Mouse (Mus musculus) MEL (cell line): Measurements from ENCODE around the gene Lin37. TPM values are rescaled to one million over a fixed set of nuclear protein-coding genes. Genes with fewer than 3 reads are reported as not detected.

Experiments used
- DNase-seq: peaks from one replicate; pipeline ENCODE4 v3.0.0; 2011; ENCODE audit warnings: low read depth, low spot score
- H3K27ac ChIP-seq: 2 replicates; pipeline ENCODE4 v1.5.1; 2012; ENCODE audit warnings: low read depth, mild to moderate bottlenecking, control low read depth, low read length, moderate library complexity; ENCODE audit not compliant: control insufficient read depth
- H3K27me3 ChIP-seq, 2 experiments: fragments of 150-350 bp in 1 of 2; sonication (generic) in 1 of 2; 2 replicates each; pipeline ENCODE4 v1.6.1; 2012; ENCODE audit warnings: low read length in 2 of 2, mild to moderate bottlenecking in 2 of 2, improper control_type of control experiment in 1 of 2, moderate library complexity in 1 of 2; ENCODE audit not compliant: insufficient read depth in 2 of 2, control insufficient read depth in 1 of 2
- H3K36me3 ChIP-seq, 2 experiments: 2 replicates each; pipeline ENCODE4 v1.6.1; 2012 to 2014; ENCODE audit warnings: low read length in 2 of 2, improper control_type of control experiment in 1 of 2, inconsistent platforms in 1 of 2, mild to moderate bottlenecking in 1 of 2; ENCODE audit not compliant: insufficient read depth in 2 of 2, control insufficient read depth in 1 of 2
- H3K4me1 ChIP-seq, 2 experiments: fragments of 150-350 bp in 1 of 2; sonication (generic) in 1 of 2; 2 replicates each; pipeline ENCODE4 v1.6.1; 2012; ENCODE audit warnings: low read length in 2 of 2, improper control_type of control experiment in 1 of 2, mild to moderate bottlenecking in 1 of 2; ENCODE audit not compliant: insufficient read depth in 2 of 2, control insufficient read depth in 1 of 2
- H3K4me3 ChIP-seq, 2 experiments: fragments of 150-350 bp in 1 of 2; sonication (generic) in 1 of 2; 2 replicates each; pipeline ENCODE4 v1.5.1; 2012; ENCODE audit warnings: low read depth in 2 of 2, low read length in 2 of 2, mild to moderate bottlenecking in 2 of 2, moderate library complexity in 2 of 2, control low read depth in 1 of 2, improper control_type of control experiment in 1 of 2; ENCODE audit not compliant: control insufficient read depth in 1 of 2, insufficient read depth in 1 of 2
- H3K79me2 ChIP-seq: 2 replicates; pipeline ENCODE4 v1.6.1; 2012; ENCODE audit warnings: mild to moderate bottlenecking, low read length, moderate library complexity; ENCODE audit not compliant: control insufficient read depth, poor library complexity, insufficient read depth
- H3K9ac ChIP-seq: 2 replicates; pipeline ENCODE4 v1.6.1; 2012; ENCODE audit warnings: low read depth, mild to moderate bottlenecking, control low read depth, low read length, moderate library complexity; ENCODE audit not compliant: control insufficient read depth, poor library complexity, severe bottlenecking
- H3K9me3 ChIP-seq: fragments of 150-350 bp; sonication (generic); replicated peaks from 2 replicates; pipeline ENCODE4 v1.6.1; 2012; ENCODE audit warnings: mild to moderate bottlenecking, low read length, improper control_type of control experiment, moderate library complexity; ENCODE audit not compliant: insufficient read depth
- BHLHE40 ChIP-seq: IDR thresholded peaks from 2 replicates; pipeline ENCODE4 v1.6.1; 2012; ENCODE audit warnings: low read depth, mild to moderate bottlenecking, inconsistent platforms, low read length, improper control_type of control experiment, borderline replicate concordance
- CHD1 ChIP-seq: IDR thresholded peaks from 2 replicates; pipeline ENCODE4 v1.6.1; 2012; ENCODE audit warnings: low read depth, mild to moderate bottlenecking, inconsistent platforms, low read length, improper control_type of control experiment
- CTCF ChIP-seq, 3 experiments: IDR thresholded peaks in 2 of 3; conservative IDR thresholded peaks in 1 of 3; 2 replicates each; pipeline ENCODE4 v1.5.1; 2011 to 2012; ENCODE audit warnings: low read length in 3 of 3, low read depth in 2 of 3, mild to moderate bottlenecking in 2 of 3, improper control_type of control experiment in 1 of 3, inconsistent platforms in 1 of 3, mixed read lengths in 1 of 3, moderate library complexity in 1 of 3; ENCODE audit not compliant: control insufficient read depth in 1 of 3, insufficient read depth in 1 of 3, poor library complexity in 1 of 3, severe bottlenecking in 1 of 3
- E2F4 ChIP-seq: IDR thresholded peaks from 2 replicates; pipeline ENCODE4 v1.6.1; 2011; ENCODE audit warnings: low read depth, low read length, improper control_type of control experiment, borderline replicate concordance
- ELF1 ChIP-seq: IDR thresholded peaks from 2 replicates; pipeline ENCODE4 v1.6.1; 2014; ENCODE audit warnings: low read depth, mild to moderate bottlenecking, inconsistent platforms, low read length, improper control_type of control experiment, moderate library complexity
- EP300 ChIP-seq, 2 experiments: IDR thresholded peaks; 2 replicates each; pipeline ENCODE4 v1.6.1; 2011; ENCODE audit warnings: improper control_type of control experiment in 2 of 2, low read length in 2 of 2, low read depth in 1 of 2, mild to moderate bottlenecking in 1 of 2
- ETS1 ChIP-seq: IDR thresholded peaks from 2 replicates; pipeline ENCODE4 v1.6.1; 2012; ENCODE audit warnings: low read depth, mild to moderate bottlenecking, inconsistent platforms, low read length, improper control_type of control experiment, moderate library complexity
- GABPA ChIP-seq: IDR thresholded peaks from 2 replicates; pipeline ENCODE4 v1.6.1; 2012; ENCODE audit warnings: low read depth, mild to moderate bottlenecking, inconsistent platforms, low read length, improper control_type of control experiment, moderate library complexity
- GATA1 ChIP-seq: IDR thresholded peaks from 2 replicates; pipeline ENCODE4 v1.6.1; 2011; ENCODE audit warnings: low read depth, low read length, improper control_type of control experiment
- HCFC1 ChIP-seq: IDR thresholded peaks from 2 replicates; pipeline ENCODE4 v1.6.1; 2012; ENCODE audit warnings: low read depth, mild to moderate bottlenecking, inconsistent platforms, low read length, improper control_type of control experiment, moderate library complexity
- JUND ChIP-seq: IDR thresholded peaks from 2 replicates; pipeline ENCODE4 v1.6.1; 2011; ENCODE audit warnings: low read depth, mild to moderate bottlenecking, improper control_type of control experiment, low read length
- KAT2A ChIP-seq: conservative IDR thresholded peaks from 2 replicates; pipeline ENCODE4 v1.6.1; 2012; ENCODE audit warnings: low read depth, low read length, improper control_type of control experiment, inconsistent platforms
- MAFK ChIP-seq: IDR thresholded peaks from 2 replicates; pipeline ENCODE4 v1.6.1; 2011; ENCODE audit warnings: low read depth, mild to moderate bottlenecking, low read length, improper control_type of control experiment, borderline replicate concordance
- MAX ChIP-seq: IDR thresholded peaks from 2 replicates; pipeline ENCODE4 v1.6.1; 2011; ENCODE audit warnings: low read length, improper control_type of control experiment
- MAZ ChIP-seq: IDR thresholded peaks from 2 replicates; pipeline ENCODE4 v1.6.1; 2012; ENCODE audit warnings: low read depth, mild to moderate bottlenecking, inconsistent platforms, low read length, improper control_type of control experiment
- MEF2A ChIP-seq: IDR thresholded peaks from 2 replicates; pipeline ENCODE4 v1.6.1; 2014; ENCODE audit warnings: low read depth, mild to moderate bottlenecking, inconsistent platforms, low read length, improper control_type of control experiment; ENCODE audit not compliant: poor library complexity, insufficient replicate concordance, severe bottlenecking; ENCODE audit errors: extremely low read depth
- MXI1 ChIP-seq: IDR thresholded peaks from 2 replicates; pipeline ENCODE4 v1.6.1; 2011; ENCODE audit warnings: mild to moderate bottlenecking, low read depth, low read length, improper control_type of control experiment
- MYB ChIP-seq: IDR thresholded peaks from 2 replicates; pipeline ENCODE4 v1.6.1; 2011; ENCODE audit warnings: mild to moderate bottlenecking, low read depth, low read length, improper control_type of control experiment
- MYC ChIP-seq: IDR thresholded peaks from 2 replicates; pipeline ENCODE4 v1.6.1; 2011; ENCODE audit warnings: low read depth, mild to moderate bottlenecking, low read length, improper control_type of control experiment, moderate library complexity
- NRF1 ChIP-seq: IDR thresholded peaks from 2 replicates; pipeline ENCODE4 v1.6.1; 2014; ENCODE audit warnings: low read depth, mild to moderate bottlenecking, inconsistent platforms, low read length, improper control_type of control experiment, moderate library complexity; ENCODE audit not compliant: poor library complexity, insufficient read depth, severe bottlenecking
- POLR2A ChIP-seq, 2 experiments: IDR thresholded peaks; 2 replicates each; pipeline ENCODE4 v1.6.1; 2011 to 2012; ENCODE audit warnings: low read length in 2 of 2, mild to moderate bottlenecking in 2 of 2, control low read depth in 1 of 2, improper control_type of control experiment in 1 of 2, low read depth in 1 of 2, moderate library complexity in 1 of 2; ENCODE audit not compliant: control insufficient read depth in 1 of 2, insufficient read depth in 1 of 2, poor library complexity in 1 of 2
- POLR2AphosphoS2 ChIP-seq: IDR thresholded peaks from 2 replicates; pipeline ENCODE4 v1.6.1; 2011; ENCODE audit warnings: low read length, improper control_type of control experiment
- POLR2AphosphoS5 ChIP-seq: IDR thresholded peaks from 2 replicates; pipeline ENCODE4 v1.6.1; 2012; ENCODE audit warnings: low read depth, borderline replicate concordance, mild to moderate bottlenecking, inconsistent platforms, low read length, moderate library complexity, mixed read lengths
- RAD21 ChIP-seq: IDR thresholded peaks from 2 replicates; pipeline ENCODE4 v1.6.1; 2011; ENCODE audit warnings: mild to moderate bottlenecking, low read depth, low read length, improper control_type of control experiment
- RCOR1 ChIP-seq: IDR thresholded peaks from 2 replicates; pipeline ENCODE4 v1.6.1; 2012; ENCODE audit warnings: low read depth, mild to moderate bottlenecking, inconsistent platforms, low read length, improper control_type of control experiment
- SIN3A ChIP-seq: IDR thresholded peaks from 2 replicates; pipeline ENCODE4 v1.6.1; 2012; ENCODE audit warnings: low read length, improper control_type of control experiment, inconsistent platforms
- SMC3 ChIP-seq: IDR thresholded peaks from 2 replicates; pipeline ENCODE4 v1.6.1; 2011; ENCODE audit warnings: low read depth, low read length, improper control_type of control experiment
- TAL1 ChIP-seq: IDR thresholded peaks from 2 replicates; pipeline ENCODE4 v1.6.1; 2012; ENCODE audit warnings: mild to moderate bottlenecking, inconsistent platforms, low read length, moderate library complexity, mixed read lengths
- TBP ChIP-seq: IDR thresholded peaks from 2 replicates; pipeline ENCODE4 v1.8.0; 2011; ENCODE audit warnings: low read depth, low read length, improper control_type of control experiment
- TCF12 ChIP-seq: IDR thresholded peaks from 2 replicates; pipeline ENCODE4 v1.6.1; 2014; ENCODE audit warnings: low read depth, mild to moderate bottlenecking, inconsistent platforms, low read length, improper control_type of control experiment, moderate library complexity
- UBTF ChIP-seq: IDR thresholded peaks from 2 replicates; pipeline ENCODE4 v1.6.1; 2012; ENCODE audit warnings: low read depth, mild to moderate bottlenecking, inconsistent platforms, low read length, improper control_type of control experiment, moderate library complexity, borderline replicate concordance; ENCODE audit not compliant: insufficient read depth
- USF1 ChIP-seq: IDR thresholded peaks from 2 replicates; pipeline ENCODE4 v1.6.1; 2014; ENCODE audit warnings: low read depth, mild to moderate bottlenecking, inconsistent platforms, low read length, improper control_type of control experiment, moderate library complexity
- USF2 ChIP-seq, 2 experiments: IDR thresholded peaks; 2 replicates each; pipeline ENCODE4 v1.6.1; 2011 to 2012; ENCODE audit warnings: improper control_type of control experiment in 2 of 2, low read length in 2 of 2, borderline replicate concordance in 1 of 2, inconsistent platforms in 1 of 2, low read depth in 1 of 2, mild to moderate bottlenecking in 1 of 2; ENCODE audit not compliant: insufficient read depth in 1 of 2
- ZC3H11A ChIP-seq: IDR thresholded peaks from 2 replicates; pipeline ENCODE4 v1.6.1; 2012; ENCODE audit warnings: low read depth, mild to moderate bottlenecking, inconsistent platforms, low read length, improper control_type of control experiment
- ZKSCAN1 ChIP-seq: IDR thresholded peaks from 2 replicates; pipeline ENCODE4 v1.6.1; 2012; ENCODE audit warnings: low read depth, mild to moderate bottlenecking, inconsistent platforms, low read length, improper control_type of control experiment, moderate library complexity
- ZNF384 ChIP-seq: IDR thresholded peaks from 2 replicates; pipeline ENCODE4 v1.6.1; 2012; ENCODE audit warnings: low read depth, mild to moderate bottlenecking, inconsistent platforms, low read length, improper control_type of control experiment
- polyA plus RNA-seq, 2 experiments: library from polyadenylated mRNA; stranded (reverse) in 1 of 2; unstranded in 1 of 2; fragments of >175 nt in 1 of 2; fragments of >200 nt in 1 of 2; gene quantifications; 2 replicates each; pipeline versions ENCODE4 v1.2.1 to v1.2.4; 2012; ENCODE audit warnings: low replicate concordance in 2 of 2, low read depth in 1 of 2; ENCODE audit not compliant: insufficient read length in 2 of 2, insufficient read depth in 1 of 2, missing spikeins in 1 of 2
- total RNA-seq: library from RNA; depleted of rRNA; stranded (reverse); fragments of 300-350 nt; gene quantifications from 2 replicates; pipeline ENCODE4 v1.2.3, GENCODE M21; 2012; rRNA removed

Lin37 gene
- total RNA-seq (10.9 and 12.0 TPM in 2 replicates), polyA plus RNA-seq (10 to 100 TPM in 1 of 2 experiments, not detected in 1; 49.8 TPM)

DNA sequence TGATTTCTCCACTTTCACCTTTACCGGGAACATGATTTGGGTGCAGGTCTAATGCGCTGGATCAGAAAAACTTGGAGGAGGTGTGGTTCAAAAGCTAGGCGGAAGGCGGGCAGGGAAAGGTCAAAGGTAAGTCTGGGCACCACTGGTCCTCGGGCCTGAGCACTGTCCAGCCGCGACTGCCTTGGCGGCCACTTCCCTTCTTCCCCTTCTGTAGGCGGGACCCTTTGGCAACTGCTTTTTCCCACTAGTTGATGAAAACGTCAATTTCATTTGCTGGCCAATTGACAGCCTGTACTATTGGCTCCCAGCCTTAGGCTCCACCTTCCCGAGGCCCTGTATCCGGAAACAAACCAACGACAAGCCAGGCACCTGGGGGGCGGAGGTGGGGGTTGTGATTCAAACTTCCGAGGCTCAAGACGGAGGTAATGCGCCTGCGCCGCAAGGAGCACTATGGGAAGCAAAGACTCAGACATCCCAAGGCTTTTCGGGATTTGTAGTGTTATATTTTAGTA is at the start of gene Lin37:
TSS of gene Lin37 (minus strand) at position 396 of the 512 bp plus-strand sequence.
- Histone ChIP-seq H3K4me3 (peak within 1 kb of the TSS; percentile 80 to 85), H3K9me3 (no peaks in the 10 kb centered on the region), H3K36me3 (peaks cover 0 to 8% of the 10 kb centered on the region in 2 experiments; a peak in 2 of 4 replicates), H3K4me1 (peaks cover 2 to 16% of the 10 kb centered on the region in 2 experiments; a peak in 2 of 4 replicates), H3K27ac (peak within 1 kb of the TSS; percentile 56), H3K27me3 (no peaks in the 10 kb centered on the region), H3K79me2 (peaks cover 18% of the 10 kb centered on the region), H3K9ac (peak within 1 kb of the TSS; percentile 75)
- peak; percentile 99 for DNase-seq
- TF ChIP-seq MXI1: peak; percentile 73
- TF ChIP-seq MEF2A: no peak
- 0 out of 2 replicates have a peak, but pooled peaks have one; percentile 20 for TF ChIP-seq ETS1
- TF ChIP-seq ZKSCAN1: no peak
- no peak for TF ChIP-seq GABPA
- TF ChIP-seq MYC: peak; percentile 40; the same call in 1 of the 2 replicates
- peak; percentile 60 to 78; a peak in 2 of 4 replicates for TF ChIP-seq POLR2A (IDR thresholded peaks at IDR 0.05; ENCODE audit: control insufficient read depth in 1 of 2, insufficient read depth in 1 of 2, low read depth in 1 of 2, low read length in 2 of 2, poor library complexity in 1 of 2)
- TF ChIP-seq TAL1: no peak
- TF ChIP-seq HCFC1: peak; percentile 93
- TF ChIP-seq UBTF: no peak
- TF ChIP-seq CHD1: no peak
- TF ChIP-seq EP300 (IDR thresholded peaks at IDR 0.05; ENCODE audit: low read depth in 1 of 2, low read length in 2 of 2): peak in 1 of 2 experiments; percentile 31; a peak in 1 of 4 replicates
- TF ChIP-seq KAT2A: peak; percentile 80
- TF ChIP-seq JUND: no peak
- TF ChIP-seq ZC3H11A: no peak
- TF ChIP-seq CTCF (IDR thresholded peaks at IDR 0.05 in 2 of 3, conservative IDR thresholded peaks at IDR 0.05 in 1 of 3; ENCODE audit: control insufficient read depth in 1 of 3, insufficient read depth in 1 of 3, low read depth in 2 of 3, low read length in 3 of 3, poor library complexity in 1 of 3, severe bottlenecking in 1 of 3): no peak
- peak; percentile 65; the same call in 1 of the 2 replicates for TF ChIP-seq MAX
- TF ChIP-seq USF1: peak; percentile 21; the same call in 1 of the 2 replicates
- peak; percentile 94 for TF ChIP-seq ELF1
- peak; percentile 94 for TF ChIP-seq MAZ
- no peak for TF ChIP-seq SMC3
- TF ChIP-seq USF2 (IDR thresholded peaks at IDR 0.05; ENCODE audit: borderline replicate concordance in 1 of 2, insufficient read depth in 1 of 2, low read depth in 1 of 2, low read length in 2 of 2): no peak
- TF ChIP-seq MAFK: no peak
- TF ChIP-seq RCOR1: no peak
- no peak for TF ChIP-seq E2F4
- no peak for TF ChIP-seq POLR2AphosphoS5
- TF ChIP-seq RAD21: no peak
- 0 out of 2 replicates have a peak, but pooled peaks have one; percentile 44 for TF ChIP-seq TBP
- peak; percentile 95 for TF ChIP-seq SIN3A
- no peak for TF ChIP-seq ZNF384
- no peak for TF ChIP-seq MYB
- TF ChIP-seq BHLHE40: no peak
- peak; percentile 79 for TF ChIP-seq NRF1
- no peak for TF ChIP-seq GATA1
- TF ChIP-seq TCF12: peak; percentile 50
- TF ChIP-seq POLR2AphosphoS2: peak; percentile 50; the same call in 1 of the 2 replicates
